Mouse (Mus musculus) erythroblast, adult 5-6 weeks (primary cell): ENCODE results near the gene Alox5ap. TPM values are rescaled to one million over a fixed set of nuclear protein-coding genes. Genes with fewer than 3 reads are reported as not detected.
A peak's percentile ranks its signal among the peaks of the same experiment; 100 is the strongest.

Source experiments
- ATAC-seq: replicated peaks from 2 replicates; pipeline ENCODE4 v1.8.0; 2016; ENCODE audit warnings: moderate number of reproducible peaks, mild to moderate bottlenecking, moderate TSS enrichment, inconsistent platforms; ENCODE audit not compliant: poor library complexity, low FRiP score, severe bottlenecking
- total RNA-seq, 2 experiments: library from RNA; stranded (forward) in 1 of 2; stranded (reverse) in 1 of 2; fragments of 150-400 nt in 1 of 2; fragments of 200-764, 138-1000 nt in 1 of 2; gene quantifications; 2 replicates each; pipeline versions ENCODE4 v1.2.3 to v1.2.4; 2015 to 2017; ENCODE audit warnings: low replicate concordance in 2 of 2

Gene Alox5ap
- total RNA-seq, 2 experiments from 2014 or later = 173 to 238 TPM

GRCm38 (mm10) chr5:149335563-149336238 lies 71.1 kb downstream of the Alox5ap start:
- ATAC-seq = peak; percentile 78

GRCm38 (mm10) chr5:149337148-149337547 lies 72.6 kb downstream of the Alox5ap start:
- ATAC-seq = no peak

Other genes starting within 250 kb of the Alox5ap start
- gene Uspl1, start 80.4 kb upstream of the Alox5ap start, total RNA-seq (2015; ENCODE audit: low replicate concordance) = 5.2 and 7.5 TPM in 2 replicates
- gene Uspl1, start 80.4 kb upstream of the Alox5ap start, total RNA-seq (2017; ENCODE audit: low replicate concordance) = 10.0 and 15.1 TPM in 2 replicates
- 310 and 337 TPM in 2 replicates for gene Hmgb1, start 80.3 kb upstream of the Alox5ap start, total RNA-seq (2015; ENCODE audit: low replicate concordance)
- gene Hmgb1, start 80.3 kb upstream of the Alox5ap start, total RNA-seq (2017; ENCODE audit: low replicate concordance) = 224 and 253 TPM in 2 replicates
- gene Medag, start 147.0 kb downstream of the Alox5ap start, total RNA-seq (2015; ENCODE audit: low replicate concordance) = not detected in 2 replicates
- gene Medag, start 147.0 kb downstream of the Alox5ap start, total RNA-seq (2017; ENCODE audit: low replicate concordance) = not detected in 2 replicates
- gene Tex26, start 174.9 kb downstream of the Alox5ap start, total RNA-seq (2015; ENCODE audit: low replicate concordance) = not detected in 2 replicates
- gene Tex26, start 174.9 kb downstream of the Alox5ap start, total RNA-seq (2017; ENCODE audit: low replicate concordance) = not detected in 2 replicates